ENCODE assay signal across 14 mouse cellular contexts in the genomic region with DNA sequence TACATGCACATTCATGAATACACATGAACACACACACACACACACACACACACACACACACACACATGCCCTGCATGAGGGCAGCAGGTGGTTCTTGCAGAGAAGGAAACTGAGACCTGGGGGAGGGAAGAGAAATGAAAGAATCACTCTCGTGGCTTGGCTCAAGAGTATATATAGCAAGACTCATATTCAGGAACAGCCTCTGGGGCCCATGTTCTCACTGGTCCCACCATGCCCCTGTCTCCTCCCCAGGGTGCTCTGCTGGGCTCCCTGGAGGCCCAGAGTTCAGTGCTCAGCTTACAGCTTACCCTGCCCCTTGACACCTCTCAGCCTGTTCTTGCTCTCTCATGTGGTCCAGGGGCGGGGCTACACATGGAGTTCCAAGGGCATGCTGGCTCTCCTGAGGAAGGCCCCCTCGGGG. TPM values are rescaled to one million over a fixed set of nuclear protein-coding genes. Genes with fewer than 3 reads are reported as not detected.
DNase-seq lines count a peak whose midpoint lies in the region; ATAC-seq and TF ChIP-seq lines count a peak whose summit lies in the region.
"Had no signal": no experiment of that assay in that cellular context is flagged by ENCODE, and none has a peak within 500 bp of the region (broad histone marks: within the 10 kb centered on the region; RNA-seq: fewer than 3 reads in every experiment).

No protein-coding gene starts in this region.

- no peak for TF ChIP-seq CTCF in spleen, adult 2 months (IDR thresholded peaks at IDR 0.05; ENCODE audit: extremely low read depth, insufficient read depth, insufficient read length, insufficient replicate concordance)

- no peak for ATAC-seq in monocyte, adult 5-6 weeks (replicated peaks; ENCODE audit: insufficient number of reproducible peaks, low FRiP score, low TSS enrichment, poor library complexity, severe bottlenecking)
- ATAC-seq in hindbrain, embryonic 16.5 days = no peak

- 16% methylated on average over 3 of the region's 3 CpGs for WGBS in spleen, adult 2 months
- WGBS in hindbrain, embryonic 16.5 days = 50% methylated on average over 3 of the region's 3 CpGs

- H3K4me3 ChIP-seq in spleen, adult 2 months (ENCODE audit: extremely low read depth, insufficient read depth, insufficient read length) = no peak overlapping the region
- H3K4me3 ChIP-seq in hindbrain, embryonic 16.5 days (ENCODE audit: low read length) = no peak overlapping the region
- H3K4me3 ChIP-seq: hindbrain, embryonic 15.5 days; liver, embryonic 15.5 days had no signal

- H3K9me3 ChIP-seq in hindbrain, embryonic 16.5 days (ENCODE audit: control insufficient read depth, low read length) = no peaks in the 10 kb centered on the region
- H3K9me3 ChIP-seq: hindbrain, embryonic 15.5 days; liver, embryonic 15.5 days had no signal

- intact Hi-C loops in left cerebral cortex, postnatal 10 days (cut with DNase I) = no loop called here

- peaks cover 31% of the 10 kb centered on the region for H3K36me3 ChIP-seq in spleen, adult 2 months (ENCODE audit: control insufficient read depth, insufficient read depth, low read length)
- H3K36me3 ChIP-seq in splenic B cell, adult 2 months (ENCODE audit: control insufficient read depth, insufficient read depth, low read length, poor library complexity, severe bottlenecking) = peaks cover 4% of the 10 kb centered on the region
- H3K36me3 ChIP-seq in hindbrain, embryonic 16.5 days (ENCODE audit: control insufficient read depth, insufficient read depth, low read length) = no peaks in the 10 kb centered on the region
- H3K36me3 ChIP-seq: hindbrain, embryonic 15.5 days; liver, embryonic 15.5 days had no signal

- peaks cover 37% of the 10 kb centered on the region; the same call in 1 of the 2 replicates for H3K4me1 ChIP-seq in spleen, adult 2 months (ENCODE audit: control insufficient read depth, insufficient read depth, insufficient read length)
- H3K4me1 ChIP-seq in hindbrain, embryonic 16.5 days (ENCODE audit: control insufficient read depth, insufficient read depth, low read depth, low read length) = peaks cover 10% of the 10 kb centered on the region

- H3K9ac ChIP-seq in hindbrain, embryonic 16.5 days (ENCODE audit: low read depth, low read length) = no peak overlapping the region
- H3K9ac ChIP-seq: hindbrain, embryonic 15.5 days; liver, embryonic 15.5 days had no signal

- peak; percentile 45 for DNase-seq in adrenal gland, postnatal 14 days
- no peak for DNase-seq in adrenal gland, adult (ENCODE audit: inconsistent age in 2 of 2, low spot score in 1 of 2)
- peak in 1 of 2 experiments; percentile 42 for DNase-seq in spleen, adult 2 months (ENCODE audit: low read depth in 1 of 2, low spot score in 2 of 2)
- DNase-seq in spleen, postnatal 14 days (ENCODE audit: low spot score in 2 of 2) = no peak
- DNase-seq in splenic B cell, adult 2 months (ENCODE audit: low read depth, low spot score) = peak; percentile 54
- DNase-seq in left cerebral cortex, postnatal 10 days (ENCODE audit: extremely low spot score in 1 of 2, low spot score in 2 of 2) = no peak
- DNase-seq: gastrocnemius, postnatal 25 days; heart, postnatal 14 days; kidney, adult 2 months; kidney, postnatal 36 days had no signal

- no peak overlapping the region for H3K4me2 ChIP-seq in hindbrain, embryonic 16.5 days (ENCODE audit: low read length)
- H3K4me2 ChIP-seq: hindbrain, embryonic 15.5 days; liver, embryonic 15.5 days had no signal

- peak overlapping the region; percentile 9; the same call in 1 of the 2 replicates for H3K27ac ChIP-seq in spleen, adult 2 months (ENCODE audit: insufficient read depth, low read length)
- no peak overlapping the region for H3K27ac ChIP-seq in hindbrain, embryonic 16.5 days (ENCODE audit: low read depth, low read length)
- H3K27ac ChIP-seq: hindbrain, embryonic 15.5 days; liver, embryonic 15.5 days had no signal

- H3K27me3 ChIP-seq in spleen, adult 2 months (ENCODE audit: control insufficient read depth, insufficient read depth, low read length) = no peaks in the 10 kb centered on the region
- no peaks in the 10 kb centered on the region for H3K27me3 ChIP-seq in splenic B cell, adult 2 months (ENCODE audit: control insufficient read depth, insufficient read depth, low read length, poor library complexity, severe bottlenecking)
- H3K27me3 ChIP-seq in hindbrain, embryonic 16.5 days (replicated peaks; ENCODE audit: control insufficient read depth, insufficient read depth, low read length) = no peaks in the 10 kb centered on the region
- H3K27me3 ChIP-seq: hindbrain, embryonic 15.5 days; liver, embryonic 15.5 days had no signal

- no peak for TF ChIP-seq POLR2A in spleen, adult 2 months (IDR thresholded peaks at IDR 0.05; ENCODE audit: low read depth, low read length)

RNA-seq across cellular contexts. Expression of a gene that starts 8.5 kb away (rescaled TPM):
- total RNA-seq in adrenal gland, postnatal 14 days (2021) = 4.6 and 12.8 TPM in 2 replicates
- polyA plus RNA-seq in spleen, adult 2 months (2012; rRNA removed) = 136 and 148 TPM in 2 replicates
- 10 to 100 TPM; 10.4 to 11.6 TPM for total RNA-seq in left cerebral cortex, postnatal 10 days (2021)
- total RNA-seq in monocyte, adult 5-6 weeks (2017) = 298 to 420 TPM (median 312 TPM) in 3 replicates
- 6.2 and 6.4 TPM in 2 replicates for polyA plus RNA-seq in hindbrain, embryonic 16.5 days (2015; fragmentation: Nextera tagmentation; extraction: Ambion mirVana)

RNA-seq across cellular contexts. Expression of a gene that starts 32.8 kb away (rescaled TPM):
- total RNA-seq in adrenal gland, postnatal 14 days (2021) = 9.0 and 44.5 TPM in 2 replicates
- 1,941 and 2,027 TPM in 2 replicates for polyA plus RNA-seq in spleen, adult 2 months (2012; rRNA removed)
- total RNA-seq in left cerebral cortex, postnatal 10 days (2021) = 1 to 10 TPM; 1.6 to 2.1 TPM
- 125 to 216 TPM (median 199 TPM) in 3 replicates for total RNA-seq in monocyte, adult 5-6 weeks (2017)
- 4.0 and 5.7 TPM in 2 replicates for polyA plus RNA-seq in hindbrain, embryonic 16.5 days (2015; fragmentation: Nextera tagmentation; extraction: Ambion mirVana)

Comparison
In these comparisons a context has a peak if more than half of its experiments do, and no peak if none do; other contexts are left out.
1. DNase-seq: peak in adrenal gland, postnatal 14 days (single experiment) and splenic B cell, adult 2 months (single experiment); none in adrenal gland, adult (0 of 2), spleen, postnatal 14 days (0 of 2) and left cerebral cortex, postnatal 10 days (0 of 2).
2. RNA of a gene that starts 8.5 kb away (total RNA-seq): 298 to 420 TPM in monocyte, adult 5-6 weeks; 10.4 to 11.6 TPM in left cerebral cortex, postnatal 10 days and 4.6 to 12.8 TPM in adrenal gland, postnatal 14 days; every median in the first group is over 10 times any median in the second.